Mouse (Mus musculus) skeletal muscle tissue, adult 2 months (tissue): Measurements from ENCODE around the gene E130114P18Rik.

Source experiments
- DNase-seq: peaks from one replicate; pipeline ENCODE4 v3.0.0-alpha.2; 2012; ENCODE audit warnings: low read depth, low spot score

The E130114P18Rik gene

GRCm38 (mm10) chr4:97805255-97805654 is 27.4 kb upstream of the E130114P18Rik start:
- no peak for DNase-seq

DNA sequence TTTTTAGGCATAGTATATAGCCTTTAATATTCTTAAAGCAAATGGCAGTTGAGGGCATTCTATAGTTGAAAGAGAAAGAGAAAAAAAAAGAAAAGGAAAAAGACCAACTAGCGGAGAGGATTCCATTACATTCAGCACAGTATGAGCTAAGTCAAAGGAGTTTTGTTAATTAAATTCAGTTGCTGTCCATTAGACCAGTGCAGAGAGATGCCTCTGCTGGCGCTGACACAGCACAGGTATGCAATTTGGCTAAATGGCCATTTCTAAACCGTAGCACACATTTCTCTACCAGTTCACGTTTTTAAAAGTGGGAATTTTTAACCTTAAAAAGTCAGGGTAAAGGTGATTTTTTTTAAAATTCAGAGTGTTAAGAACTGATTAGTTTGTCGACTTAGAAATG is 26.8 kb upstream of the E130114P18Rik start:
- DNase-seq = no peak

DNA sequence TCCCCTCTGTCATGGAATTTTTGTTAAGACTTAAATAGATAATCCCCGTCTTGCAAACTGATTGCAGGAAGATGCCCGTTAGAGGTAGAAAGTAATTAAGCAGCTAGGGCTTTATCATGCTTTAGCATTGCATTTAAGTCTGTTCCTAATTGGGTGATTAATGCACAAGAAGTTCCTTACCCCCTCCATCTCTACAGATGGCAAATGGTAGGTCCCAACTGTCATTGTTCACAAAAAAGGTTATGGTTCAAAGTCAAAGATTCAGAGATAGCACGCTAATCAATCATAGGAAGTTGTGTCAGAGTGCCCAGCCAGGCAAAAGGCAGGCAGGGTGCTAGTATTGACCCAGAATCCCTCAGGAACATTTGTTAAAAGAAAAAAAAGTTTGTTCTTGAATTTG is 25.9 kb upstream of the E130114P18Rik start:
- no peak for DNase-seq

GRCm38 (mm10) chr4:97796505-97796904 is 18.6 kb upstream of the E130114P18Rik start:
- no peak for DNase-seq

- no peak for DNase-seq
Measured at GRCm38 (mm10) chr4:97795957-97796356, 18.1 kb upstream of the E130114P18Rik start.

DNA sequence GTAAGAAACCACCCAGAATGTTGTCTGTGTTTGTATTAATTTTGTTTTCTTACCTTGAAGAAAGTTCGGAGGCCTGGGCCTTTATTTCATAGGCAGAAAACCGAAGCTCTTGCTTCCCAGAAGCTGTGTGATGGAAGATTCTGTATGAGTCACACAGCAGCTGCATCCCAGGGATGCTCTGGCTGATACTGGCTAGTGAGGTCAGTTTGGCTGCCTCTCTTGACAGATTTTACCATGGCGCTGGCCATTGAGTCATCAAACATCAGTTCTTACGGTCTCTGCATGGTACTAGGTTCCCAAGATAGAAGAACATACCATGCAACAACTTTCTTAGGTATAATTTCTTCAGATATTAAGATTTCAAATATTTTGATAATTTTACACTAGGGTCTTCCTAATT is 17.0 kb upstream of the E130114P18Rik start:
- DNase-seq = peak; percentile 72

DNA sequence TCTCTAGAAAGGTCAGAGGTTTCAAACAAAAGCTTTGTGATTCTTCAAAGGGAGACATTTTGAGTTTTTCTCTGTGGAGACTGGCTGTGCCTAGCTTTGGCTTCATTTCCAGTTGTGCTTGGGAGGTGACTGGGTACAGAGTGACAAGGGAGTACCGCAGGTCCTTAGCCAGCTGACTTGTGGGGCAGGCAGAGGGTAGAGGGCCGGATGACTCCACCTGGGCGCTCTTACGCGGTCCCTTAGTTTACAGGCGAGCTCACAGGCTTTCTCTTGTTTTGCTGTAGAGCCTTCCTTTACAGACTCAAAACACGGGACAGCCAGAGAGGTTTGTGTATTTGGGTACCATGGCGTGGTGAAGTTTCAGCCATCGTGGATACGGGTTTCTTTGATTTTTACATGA is 16.1 kb upstream of the E130114P18Rik start:
- no peak for DNase-seq

DNA sequence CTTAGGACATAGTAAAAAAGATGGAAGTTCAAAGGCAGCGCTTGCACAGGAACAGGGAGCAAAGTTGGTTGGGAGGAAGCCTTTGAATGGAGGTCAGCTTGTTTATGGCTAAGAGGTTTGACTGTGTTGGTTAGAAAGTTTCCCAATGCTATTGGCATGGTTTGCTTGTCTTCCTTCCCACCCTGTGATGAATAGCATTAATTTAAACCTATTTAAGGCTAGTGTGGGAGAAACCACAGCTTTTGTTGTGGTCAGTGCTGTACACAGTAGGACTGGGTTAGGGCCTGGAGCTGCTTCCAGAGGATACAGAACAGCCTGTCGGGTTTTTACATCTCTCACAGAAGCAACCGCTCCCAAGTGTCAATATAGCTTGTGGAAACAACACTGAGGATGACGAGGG is 10.7 kb upstream of the E130114P18Rik start:
- no peak for DNase-seq

- DNase-seq = no peak
Measured at GRCm38 (mm10) chr4:97787515-97787914, 9.6 kb upstream of the E130114P18Rik start.

DNA sequence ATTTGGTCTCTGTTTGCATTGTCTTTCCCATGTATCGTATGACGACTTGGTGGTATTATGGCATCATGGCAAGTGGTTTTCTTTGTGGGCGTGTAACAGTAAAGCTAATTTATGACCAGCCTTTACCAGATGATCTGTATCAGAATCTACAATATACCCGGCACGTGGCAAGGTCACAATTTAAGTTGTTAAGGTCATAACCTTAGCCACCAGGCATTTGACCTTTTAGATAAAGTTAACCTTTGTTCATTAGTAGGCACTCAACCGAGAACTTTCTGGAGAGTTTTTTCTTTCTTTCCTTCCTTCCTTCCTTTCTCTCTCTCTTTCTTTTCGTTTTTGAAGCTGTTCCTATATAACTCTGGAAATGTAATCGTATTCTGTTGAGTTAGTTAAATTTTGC is 8.7 kb upstream of the E130114P18Rik start:
- no peak for DNase-seq

GRCm38 (mm10) chr4:97785547-97786271 is 7.8 kb upstream of the E130114P18Rik start:
- no peak for DNase-seq

DNA sequence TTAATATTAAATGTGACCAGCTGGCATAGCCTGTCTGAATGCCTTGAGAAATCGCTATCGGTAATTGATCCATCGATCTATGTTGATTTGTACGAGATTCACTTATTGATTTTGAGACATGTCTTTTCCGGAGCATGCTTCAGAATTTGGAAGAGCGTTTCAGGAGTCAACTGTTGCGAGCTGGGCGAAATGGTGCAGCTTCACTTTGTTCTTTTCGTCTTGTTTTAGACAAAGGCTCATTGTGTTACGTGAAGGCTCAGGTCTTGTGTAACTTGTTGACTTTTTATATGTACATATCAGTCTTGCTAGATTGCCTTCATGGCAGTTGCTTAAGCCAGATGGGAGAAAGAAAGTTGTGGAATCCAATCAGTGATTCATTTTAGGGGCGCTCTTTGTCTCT is 6.4 kb upstream of the E130114P18Rik start:
- DNase-seq = no peak

- no peak for DNase-seq
Measured at GRCm38 (mm10) chr4:97783073-97783879, 5.4 kb upstream of the E130114P18Rik start.

DNA sequence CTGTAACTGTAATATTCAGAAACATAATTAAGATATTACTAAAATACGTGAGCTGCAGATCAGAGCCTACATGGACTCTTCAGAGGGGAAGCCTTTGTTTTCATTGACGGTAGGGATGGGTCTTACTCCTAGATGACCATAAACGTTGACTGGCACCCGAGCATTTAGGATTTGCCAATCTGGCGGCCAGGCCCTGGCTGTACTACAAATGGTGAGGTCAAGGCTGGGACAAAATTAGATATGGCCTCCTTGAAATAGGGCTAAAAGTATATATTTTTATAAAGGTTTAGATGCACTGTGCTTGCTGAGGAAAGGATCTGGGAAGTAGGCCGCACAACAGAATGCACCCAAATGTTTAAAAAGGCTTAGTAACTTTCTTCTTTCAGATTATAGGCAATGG is 4.6 kb upstream of the E130114P18Rik start:
- no peak for DNase-seq

DNA sequence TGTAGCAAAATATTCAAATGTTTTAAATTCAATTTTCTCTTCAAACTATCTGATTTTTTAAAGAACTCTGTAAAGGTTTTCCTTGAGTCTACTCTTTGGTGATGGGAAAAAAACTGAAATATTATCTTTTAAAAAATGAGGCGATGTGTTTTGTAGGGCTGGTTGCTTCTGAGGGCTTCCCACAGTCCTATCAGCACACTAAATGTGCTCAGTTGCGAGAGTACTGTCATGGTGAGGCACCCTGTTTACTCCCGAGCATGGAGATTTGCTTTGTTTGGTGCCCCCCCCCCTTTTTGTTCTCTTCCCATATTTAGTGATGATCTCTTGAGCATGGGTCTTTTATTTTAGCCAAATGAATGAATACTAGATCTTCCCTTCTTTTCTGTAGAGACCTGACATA is 4.2 kb upstream of the E130114P18Rik start:
- DNase-seq = no peak

GRCm38 (mm10) chr4:97780666-97781435 is 3.0 kb upstream of the E130114P18Rik start:
- DNase-seq = no peak

DNA sequence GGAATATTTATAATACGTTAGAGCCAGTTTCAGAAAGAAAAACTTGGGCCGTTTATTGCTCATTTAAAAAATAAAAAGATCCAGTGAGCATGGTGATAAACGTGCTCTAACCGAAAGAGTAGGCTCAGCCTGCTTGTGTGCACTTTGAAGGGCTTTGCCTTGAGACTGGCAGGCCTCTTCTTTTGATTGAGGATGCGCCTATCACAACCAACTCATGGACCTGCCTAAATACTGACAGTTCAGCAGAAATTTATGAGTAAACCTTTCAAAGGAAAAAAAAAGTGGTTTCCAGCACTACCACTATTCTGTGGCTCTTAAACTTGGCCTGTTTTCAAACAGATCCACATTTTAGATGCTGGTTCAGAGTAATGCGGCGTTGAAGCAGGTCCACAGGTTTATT is 2.1 kb upstream of the E130114P18Rik start:
- DNase-seq = no peak

DNA sequence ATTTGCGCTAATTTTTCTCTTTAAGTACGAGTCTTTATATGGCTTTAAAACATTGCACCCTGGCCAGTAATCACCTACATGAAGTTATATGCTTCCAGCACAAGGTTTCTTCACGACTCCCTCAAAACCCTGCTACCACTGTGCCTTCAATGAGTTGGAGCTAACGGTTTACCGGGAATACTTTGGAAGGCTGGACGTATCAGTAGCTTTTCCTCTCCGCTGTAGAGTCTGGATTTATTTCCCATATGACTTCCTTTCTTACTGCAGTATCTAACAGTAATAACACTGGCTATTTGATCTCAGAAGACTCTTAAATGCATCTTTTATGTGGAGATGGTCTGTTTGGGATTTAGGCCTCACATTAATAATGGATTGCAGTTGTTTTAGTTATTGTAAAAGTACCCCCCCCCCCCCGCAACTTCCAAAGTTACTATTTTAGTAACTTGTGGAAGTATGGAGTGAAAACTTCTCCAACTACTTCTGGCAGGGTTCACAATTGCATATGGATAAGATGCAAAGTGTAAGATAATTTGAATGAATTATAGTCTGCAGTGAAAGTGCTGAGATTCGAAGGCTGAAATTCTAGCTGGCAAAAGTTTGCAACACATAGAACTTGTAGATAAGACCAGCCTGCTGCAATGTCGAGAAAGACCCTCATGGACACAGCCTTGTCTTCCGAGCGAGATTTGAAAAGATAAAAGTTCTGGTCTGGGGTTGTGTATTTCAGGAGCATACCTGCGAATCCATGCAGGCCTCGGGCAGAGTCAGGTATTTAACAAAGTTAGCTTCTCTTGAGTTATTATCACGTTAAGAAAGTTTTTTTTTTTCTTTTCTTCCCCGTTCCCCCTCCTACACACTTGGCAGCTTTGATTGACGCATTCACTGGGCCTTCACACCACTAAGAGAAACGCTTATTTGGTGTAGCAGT is 1.4 kb upstream of the E130114P18Rik start:
- DNase-seq = no peak

DNA sequence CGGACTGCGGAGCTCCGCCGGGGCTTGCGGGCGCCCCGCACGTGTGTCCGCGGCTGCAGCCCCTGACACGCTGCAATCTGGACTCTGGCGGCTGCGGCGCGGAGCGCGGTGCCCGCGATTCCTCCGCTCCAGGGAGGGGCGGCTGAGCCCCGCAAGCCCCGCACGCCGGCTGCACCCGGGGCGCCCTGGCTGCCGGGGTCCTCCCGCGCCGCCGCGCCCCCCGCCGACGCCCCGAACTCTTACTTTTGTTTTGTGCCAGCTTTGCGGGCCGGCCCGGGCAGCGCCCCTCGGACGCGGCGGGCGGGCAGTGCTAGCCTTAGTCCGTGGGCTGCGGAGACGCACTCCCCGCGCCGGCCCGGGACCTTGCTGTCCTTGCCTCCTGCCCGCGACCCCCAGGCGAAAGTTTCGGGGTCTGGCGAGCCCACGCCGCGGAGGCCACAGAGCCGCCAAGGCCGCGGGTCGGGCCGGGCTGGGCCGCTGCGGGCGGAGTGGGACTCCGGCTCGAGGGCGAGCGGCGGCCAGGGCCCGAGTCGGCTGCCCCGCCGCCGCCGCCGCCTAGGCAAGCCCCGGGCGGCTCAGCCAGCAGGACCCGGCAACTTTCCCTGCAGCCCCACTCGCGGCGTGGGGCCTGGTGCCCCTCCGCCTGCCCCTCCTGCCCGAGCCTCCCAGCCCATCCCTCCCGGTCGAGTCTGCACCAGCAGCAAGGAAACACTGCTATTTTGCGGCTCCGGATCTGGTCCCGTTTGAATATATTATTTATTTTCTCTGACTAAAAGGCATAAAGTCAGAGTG is 529 bp upstream of the E130114P18Rik start:
- no peak for DNase-seq

GRCm38 (mm10) chr4:97777081-97777705 is 685 bp downstream of the E130114P18Rik start:
- no peak for DNase-seq
